ENCODE assay signal across 20 mouse cellular contexts in genomic region chr3:79205112-79205511, GRCm38 (mm10).
DNase-seq lines count a peak whose midpoint lies in the region; ATAC-seq and TF ChIP-seq lines count a peak whose summit lies in the region.
"Had no signal": no experiment of that assay in that cellular context is flagged by ENCODE, and none has a peak within 500 bp of the region (broad histone marks: within the 10 kb centered on the region; RNA-seq: fewer than 3 reads in every experiment).

No protein-coding gene starts in this region.

- H3K4me1 ChIP-seq in forebrain, postnatal 0 days (ENCODE audit: insufficient read depth): peaks cover 5% of the 10 kb centered on the region; the same call in 1 of the 2 replicates
- H3K4me1 ChIP-seq in forebrain, embryonic 13.5 days: peaks cover 18% of the 10 kb centered on the region
- H3K4me1 ChIP-seq in intestine, postnatal 0 days (replicated peaks; ENCODE audit: control insufficient read depth, insufficient read depth, low read length): peaks cover 19% of the 10 kb centered on the region
- peaks cover 21% of the 10 kb centered on the region; the same call in 1 of the 2 replicates for H3K4me1 ChIP-seq in intestine, embryonic 15.5 days (replicated peaks)
- H3K4me1 ChIP-seq in midbrain, postnatal 0 days (ENCODE audit: insufficient read depth, low read length): no peaks in the 10 kb centered on the region
- H3K4me1 ChIP-seq in midbrain, embryonic 11.5 days (ENCODE audit: control insufficient read depth, insufficient read depth, low read length): no peaks in the 10 kb centered on the region
- peaks cover 10% of the 10 kb centered on the region for H3K4me1 ChIP-seq in midbrain, embryonic 13.5 days (replicated peaks)

- no peaks in the 10 kb centered on the region for H3K27me3 ChIP-seq in forebrain, postnatal 0 days (ENCODE audit: insufficient read depth, low read length)
- H3K27me3 ChIP-seq in forebrain, embryonic 13.5 days: no peaks in the 10 kb centered on the region
- H3K27me3 ChIP-seq in intestine, postnatal 0 days (replicated peaks; ENCODE audit: control insufficient read depth, insufficient read depth, low read length): no peaks in the 10 kb centered on the region
- no peaks in the 10 kb centered on the region for H3K27me3 ChIP-seq in intestine, embryonic 15.5 days (replicated peaks)
- no peaks in the 10 kb centered on the region for H3K27me3 ChIP-seq in midbrain, postnatal 0 days (ENCODE audit: insufficient read depth, low read length)
- no peaks in the 10 kb centered on the region for H3K27me3 ChIP-seq in midbrain, embryonic 11.5 days (ENCODE audit: control insufficient read depth, insufficient read depth, low read length)
- H3K27me3 ChIP-seq in midbrain, embryonic 13.5 days: no peaks in the 10 kb centered on the region
- H3K27me3 ChIP-seq: embryonic facial prominence, embryonic 12.5 days; hindbrain, embryonic 12.5 days; kidney, embryonic 15.5 days had no signal

- H3K27ac ChIP-seq in forebrain, postnatal 0 days (ENCODE audit: low read depth, low read length): no peak overlapping the region
- no peak overlapping the region for H3K27ac ChIP-seq in forebrain, embryonic 13.5 days
- no peak overlapping the region for H3K27ac ChIP-seq in intestine, postnatal 0 days (ENCODE audit: low read depth, low read length)
- H3K27ac ChIP-seq in intestine, embryonic 15.5 days: no peak overlapping the region
- no peak overlapping the region for H3K27ac ChIP-seq in midbrain, postnatal 0 days (ENCODE audit: low read depth, low read length)
- H3K27ac ChIP-seq in midbrain, embryonic 11.5 days (ENCODE audit: low read depth, low read length): no peak overlapping the region
- no peak overlapping the region for H3K27ac ChIP-seq in midbrain, embryonic 13.5 days
- H3K27ac ChIP-seq: embryonic facial prominence, embryonic 12.5 days; forebrain, embryonic 10.5 days; hindbrain, embryonic 12.5 days; kidney, embryonic 15.5 days; midbrain, embryonic 10.5 days had no signal

- no peaks in the 10 kb centered on the region for H3K36me3 ChIP-seq in forebrain, postnatal 0 days (ENCODE audit: insufficient read depth)
- no peaks in the 10 kb centered on the region for H3K36me3 ChIP-seq in forebrain, embryonic 13.5 days (ENCODE audit: poor library complexity, severe bottlenecking)
- H3K36me3 ChIP-seq in intestine, postnatal 0 days (ENCODE audit: control insufficient read depth, insufficient read depth): no peaks in the 10 kb centered on the region
- H3K36me3 ChIP-seq in intestine, embryonic 15.5 days: no peaks in the 10 kb centered on the region
- H3K36me3 ChIP-seq in midbrain, postnatal 0 days (ENCODE audit: insufficient read depth, low read length): no peaks in the 10 kb centered on the region
- no peaks in the 10 kb centered on the region for H3K36me3 ChIP-seq in midbrain, embryonic 11.5 days (ENCODE audit: control insufficient read depth, insufficient read depth, low read length)
- no peaks in the 10 kb centered on the region for H3K36me3 ChIP-seq in midbrain, embryonic 13.5 days

- H3K9ac ChIP-seq in forebrain, postnatal 0 days: no peak overlapping the region
- no peak overlapping the region for H3K9ac ChIP-seq in forebrain, embryonic 13.5 days
- H3K9ac ChIP-seq in intestine, postnatal 0 days (ENCODE audit: low read depth, low read length): no peak overlapping the region
- H3K9ac ChIP-seq in intestine, embryonic 15.5 days: no peak overlapping the region
- no peak overlapping the region for H3K9ac ChIP-seq in midbrain, postnatal 0 days (replicated peaks; ENCODE audit: low read length, poor library complexity, severe bottlenecking)
- no peak overlapping the region for H3K9ac ChIP-seq in midbrain, embryonic 11.5 days (ENCODE audit: low read length)
- H3K9ac ChIP-seq in midbrain, embryonic 13.5 days (replicated peaks): no peak overlapping the region
- H3K9ac ChIP-seq: embryonic facial prominence, embryonic 12.5 days; hindbrain, embryonic 12.5 days; kidney, embryonic 15.5 days; lung, embryonic 14.5 days had no signal

- no peak for DNase-seq in forebrain, postnatal 0 days
- no peak for DNase-seq in midbrain, postnatal 0 days (ENCODE audit: low spot score)
- no peak for DNase-seq in midbrain, embryonic 11.5 days (ENCODE audit: low spot score, missing footprints)
- DNase-seq in right cerebral cortex, adult 2 months (ENCODE audit: low spot score in 2 of 2): no peak
- DNase-seq: adrenal gland, postnatal 14 days; cerebellum, postnatal 14 days; layer of hippocampus, adult 9-11 months; lung, embryonic 14.5 days; right cerebral cortex, postnatal 25 days; thymus, postnatal 14 days had no signal

- peak; percentile 28; the same call in 1 of the 2 replicates for TF ChIP-seq CTCF in forebrain, postnatal 0 days (IDR thresholded peaks at IDR 0.05; ENCODE audit: low read depth)
- peak; percentile 42 for TF ChIP-seq CTCF in intestine, postnatal 0 days (IDR thresholded peaks at IDR 0.05; ENCODE audit: low read depth)
- peak; percentile 9; the same call in 1 of the 2 replicates for TF ChIP-seq CTCF in midbrain, postnatal 0 days (IDR thresholded peaks at IDR 0.05)

- H3K4me2 ChIP-seq in forebrain, postnatal 0 days (ENCODE audit: low read depth): no peak overlapping the region
- no peak overlapping the region for H3K4me2 ChIP-seq in forebrain, embryonic 13.5 days
- no peak overlapping the region for H3K4me2 ChIP-seq in intestine, postnatal 0 days (replicated peaks; ENCODE audit: low read depth)
- no peak overlapping the region for H3K4me2 ChIP-seq in intestine, embryonic 15.5 days (replicated peaks)
- H3K4me2 ChIP-seq in midbrain, postnatal 0 days (ENCODE audit: low read depth, low read length, poor library complexity, severe bottlenecking): no peak overlapping the region
- H3K4me2 ChIP-seq in midbrain, embryonic 11.5 days: no peak overlapping the region
- H3K4me2 ChIP-seq in midbrain, embryonic 13.5 days (replicated peaks): no peak overlapping the region
- H3K4me2 ChIP-seq: embryonic facial prominence, embryonic 12.5 days; heart, embryonic 11.5 days; hindbrain, embryonic 12.5 days; kidney, embryonic 15.5 days; lung, embryonic 14.5 days had no signal

- no peak overlapping the region for H3K4me3 ChIP-seq in forebrain, postnatal 0 days (ENCODE audit: low read depth, low read length)
- no peak overlapping the region for H3K4me3 ChIP-seq in forebrain, embryonic 13.5 days
- H3K4me3 ChIP-seq in intestine, postnatal 0 days (ENCODE audit: low read depth, low read length): no peak overlapping the region
- no peak overlapping the region for H3K4me3 ChIP-seq in intestine, embryonic 15.5 days (replicated peaks)
- no peak overlapping the region for H3K4me3 ChIP-seq in midbrain, postnatal 0 days (ENCODE audit: low read depth, low read length)
- no peak overlapping the region for H3K4me3 ChIP-seq in midbrain, embryonic 11.5 days (ENCODE audit: low read depth, low read length)
- H3K4me3 ChIP-seq in midbrain, embryonic 13.5 days (replicated peaks): no peak overlapping the region
- H3K4me3 ChIP-seq: embryonic facial prominence, embryonic 12.5 days; forebrain, embryonic 10.5 days; hindbrain, embryonic 12.5 days; kidney, embryonic 15.5 days; midbrain, embryonic 10.5 days had no signal

- WGBS in forebrain, postnatal 0 days: 21% methylated on average over 3 of the region's 3 CpGs
- WGBS in forebrain, embryonic 13.5 days: 32% methylated on average over 3 of the region's 3 CpGs
- WGBS in intestine, postnatal 0 days: 41% methylated on average over 3 of the region's 3 CpGs
- WGBS in intestine, embryonic 15.5 days: 21% methylated on average over 3 of the region's 3 CpGs
- WGBS in midbrain, postnatal 0 days: 39% methylated on average over 3 of the region's 3 CpGs
- 44% methylated on average over 3 of the region's 3 CpGs for WGBS in midbrain, embryonic 11.5 days
- WGBS in midbrain, embryonic 13.5 days: 51% methylated on average over 3 of the region's 3 CpGs

- H3K9me3 ChIP-seq in forebrain, postnatal 0 days (ENCODE audit: low read length): no peaks in the 10 kb centered on the region
- H3K9me3 ChIP-seq in forebrain, embryonic 13.5 days (replicated peaks): no peaks in the 10 kb centered on the region
- H3K9me3 ChIP-seq in intestine, postnatal 0 days (ENCODE audit: control insufficient read depth): no peaks in the 10 kb centered on the region
- no peaks in the 10 kb centered on the region for H3K9me3 ChIP-seq in intestine, embryonic 15.5 days
- no peaks in the 10 kb centered on the region for H3K9me3 ChIP-seq in midbrain, postnatal 0 days (ENCODE audit: low read length)
- no peaks in the 10 kb centered on the region for H3K9me3 ChIP-seq in midbrain, embryonic 11.5 days (ENCODE audit: control insufficient read depth, low read length)
- H3K9me3 ChIP-seq in midbrain, embryonic 13.5 days: no peaks in the 10 kb centered on the region
- H3K9me3 ChIP-seq: embryonic facial prominence, embryonic 12.5 days; forebrain, embryonic 10.5 days; hindbrain, embryonic 12.5 days; kidney, embryonic 15.5 days; midbrain, embryonic 10.5 days had no signal

- no peak for ATAC-seq in forebrain, postnatal 0 days
- no peak for ATAC-seq in forebrain, embryonic 13.5 days
- no peak for ATAC-seq in intestine, postnatal 0 days
- ATAC-seq in intestine, embryonic 15.5 days: no peak
- no peak for ATAC-seq in midbrain, postnatal 0 days (ENCODE audit: low FRiP score)
- ATAC-seq in midbrain, embryonic 11.5 days (ENCODE audit: low FRiP score): no peak
- no peak for ATAC-seq in midbrain, embryonic 13.5 days
